Mouse (Mus musculus) thymus, adult 2 months (tissue): ENCODE data around the gene Dvl2.

Experiments used
- CTCF ChIP-seq: fragments of 200-500 bp; IDR thresholded peaks from 2 replicates; pipeline ENCODE4 v1.5.1; 2012; ENCODE audit warnings: mild to moderate bottlenecking, control low read depth, low read length, moderate library complexity, borderline replicate concordance; ENCODE audit not compliant: control insufficient read depth, poor library complexity, insufficient read depth; ENCODE audit errors: extremely low read depth
- POLR2A ChIP-seq: fragments of 200-500 bp; IDR thresholded peaks from 2 replicates; pipeline ENCODE4 v1.6.1; 2012; ENCODE audit warnings: mild to moderate bottlenecking, low read length, control low read depth, moderate library complexity; ENCODE audit not compliant: control insufficient read depth, poor library complexity, insufficient read depth; ENCODE audit errors: extremely low read depth

DNA sequence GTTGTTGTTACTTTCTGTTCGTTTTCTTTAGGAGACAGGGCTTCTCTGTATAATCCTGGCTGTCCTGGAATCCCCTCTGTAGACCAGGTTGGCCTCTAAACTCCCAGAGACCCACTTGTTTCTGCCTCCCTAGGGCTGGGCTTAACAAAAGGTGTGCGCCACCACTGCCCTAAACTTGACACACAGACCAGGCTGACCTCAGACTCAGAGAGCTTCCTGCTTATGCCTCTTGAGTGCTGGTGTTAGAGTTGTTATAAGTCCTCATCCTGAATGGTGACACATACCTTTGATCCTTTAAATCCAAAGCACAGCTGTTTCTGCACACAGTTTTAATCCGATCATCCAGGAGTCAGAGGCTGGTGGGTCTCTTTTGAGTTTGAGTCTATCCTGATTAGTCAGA is 7.5 kb upstream of the Dvl2 start:
- TF ChIP-seq POLR2A (no peak), CTCF (no peak)
